Mouse (Mus musculus) hindbrain, embryonic 16.5 days (tissue): ENCODE measurements at regions not wholly inside any gene's neighbourhood (a gene's known extent, or its start where the extent isn't known, plus 50 kb on each side); places are given as distances from the start of the nearest gene placed in this dataset.

Experiments used
- ATAC-seq: fragments of 200-750 bp; cut with Nextera tagmentation; 2 replicates; pipeline ENCODE4 v1.8.0; 2017; ENCODE audit warnings: moderate TSS enrichment, moderate library complexity
- H3K27ac ChIP-seq: fragments of 300-500 bp; sonication (generic); 2 replicates; pipeline ENCODE4 v1.5.1; 2014; ENCODE audit warnings: low read depth, mild to moderate bottlenecking, control low read depth, low read length, moderate library complexity
- H3K27me3 ChIP-seq: fragments of 300-500 bp; sonication (generic); replicated peaks from 2 replicates; pipeline ENCODE4 v1.6.1; 2014; ENCODE audit warnings: low read length; ENCODE audit not compliant: control insufficient read depth, insufficient read depth
- H3K36me3 ChIP-seq: fragments of 300-500 bp; sonication (generic); 2 replicates; pipeline ENCODE4 v1.6.1; 2014; ENCODE audit warnings: mild to moderate bottlenecking, low read length, moderate library complexity, mixed read lengths; ENCODE audit not compliant: control insufficient read depth, insufficient read depth
- H3K4me1 ChIP-seq: fragments of 300-500 bp; sonication (generic); 2 replicates; pipeline ENCODE4 v1.6.1; 2014; ENCODE audit warnings: low read depth, low read length; ENCODE audit not compliant: control insufficient read depth, insufficient read depth
- H3K4me2 ChIP-seq: fragments of 300-500 bp; sonication (generic); 2 replicates; pipeline ENCODE4 v1.6.1; 2014; ENCODE audit warnings: mild to moderate bottlenecking, low read length, control low read depth, moderate library complexity
- H3K4me3 ChIP-seq: fragments of 300-500 bp; sonication (generic); 2 replicates; pipeline ENCODE4 v1.5.1; 2014; ENCODE audit warnings: mild to moderate bottlenecking, low read length, control low read depth, moderate library complexity
- H3K9ac ChIP-seq: fragments of 300-500 bp; sonication (generic); 2 replicates; pipeline ENCODE4 v1.6.1; 2014; ENCODE audit warnings: low read depth, mild to moderate bottlenecking, control low read depth, low read length, moderate library complexity
- H3K9me3 ChIP-seq: fragments of 300-500 bp; sonication (generic); 2 replicates; pipeline ENCODE4 v1.6.1; 2014; ENCODE audit warnings: mild to moderate bottlenecking, low read length, moderate library complexity; ENCODE audit not compliant: control insufficient read depth
- WGBS: fragments of 180-500 bp; shearing (Covaris S2); extraction: QIAGEN DNeasy Blood & Tissue Kit; methylation state at CpG from one replicate; pipeline ENCODE4 v1.1.7; 2014; 5-methylcytosine and 5-hydroxymethylcytosine counted together

GRCm38 (mm10) chr7:37394965-37395426 is 378.4 kb downstream of the Zfp536 start:
- no peak overlapping the region for H3K27ac ChIP-seq
- ATAC-seq = peak; percentile 48; the same call in 1 of the 2 replicates
- no peak overlapping the region for H3K4me3 ChIP-seq
- no peaks in the 10 kb centered on the region for H3K9me3 ChIP-seq
- 63% methylated on average over 8 of the region's 8 CpGs for WGBS
- no peak overlapping the region for H3K4me2 ChIP-seq
- no peaks in the 10 kb centered on the region for H3K27me3 ChIP-seq
- H3K4me1 ChIP-seq = peaks cover 7% of the 10 kb centered on the region
- no peaks in the 10 kb centered on the region for H3K36me3 ChIP-seq
- H3K9ac ChIP-seq = no peak overlapping the region

- H3K27me3 ChIP-seq = no peaks in the 10 kb centered on the region
- no peaks in the 10 kb centered on the region for H3K36me3 ChIP-seq
- H3K4me2 ChIP-seq = no peak overlapping the region; the same call in 1 of the 2 replicates
- H3K4me3 ChIP-seq = no peak overlapping the region
- no peak overlapping the region for H3K27ac ChIP-seq
- peaks cover 7% of the 10 kb centered on the region for H3K4me1 ChIP-seq
- no peaks in the 10 kb centered on the region for H3K9me3 ChIP-seq
- WGBS = 70% methylated on average over 13 of the region's 13 CpGs
- no peak overlapping the region for H3K9ac ChIP-seq
- ATAC-seq = peak; percentile 50; the same call in 1 of the 2 replicates
Observed at GRCm38 (mm10) chr7:37395881-37396513, 377.4 kb downstream of the Zfp536 start.

GRCm38 (mm10) chr7:37403483-37403882 is 370.0 kb downstream of the Zfp536 start:
- no peak overlapping the region for H3K27ac ChIP-seq
- H3K4me2 ChIP-seq = no peak overlapping the region
- WGBS = 100% methylated on average over 2 of the region's 2 CpGs
- no peak overlapping the region for H3K9ac ChIP-seq
- H3K4me1 ChIP-seq = no peaks in the 10 kb centered on the region
- no peak for ATAC-seq
- no peaks in the 10 kb centered on the region for H3K9me3 ChIP-seq
- no peak overlapping the region for H3K4me3 ChIP-seq
- no peaks in the 10 kb centered on the region for H3K36me3 ChIP-seq
- no peaks in the 10 kb centered on the region for H3K27me3 ChIP-seq

- Histone ChIP-seq H3K27ac (no peak overlapping the region), H3K4me1 (no peaks in the 10 kb centered on the region), H3K4me3 (no peak overlapping the region), H3K27me3 (no peaks in the 10 kb centered on the region), H3K36me3 (no peaks in the 10 kb centered on the region), H3K9ac (no peak overlapping the region), H3K4me2 (no peak overlapping the region), H3K9me3 (no peaks in the 10 kb centered on the region)
- ATAC-seq = no peak
- 37% methylated on average over 4 of the region's 4 CpGs for WGBS
Observed at GRCm38 (mm10) chr7:37413350-37413749, 360.1 kb downstream of the Zfp536 start.

GRCm38 (mm10) chr7:37421704-37422103 is 351.7 kb downstream of the Zfp536 start:
- no peaks in the 10 kb centered on the region for H3K27me3 ChIP-seq
- no peak overlapping the region for H3K27ac ChIP-seq
- H3K4me1 ChIP-seq = no peaks in the 10 kb centered on the region
- no peak overlapping the region for H3K4me2 ChIP-seq
- H3K4me3 ChIP-seq = no peak overlapping the region
- 80% methylated on average over 10 of the region's 10 CpGs for WGBS
- no peaks in the 10 kb centered on the region for H3K36me3 ChIP-seq
- H3K9ac ChIP-seq = no peak overlapping the region
- ATAC-seq = no peak
- no peaks in the 10 kb centered on the region for H3K9me3 ChIP-seq
